Mouse (Mus musculus): Measurements from ENCODE around the gene Obp2a.

GRCm38 (mm10) chr2:25679559-25679958, 20.3 kb upstream of the Obp2a start:
- TF ChIP-seq CTCF (IDR thresholded peaks at IDR 0.05; ENCODE audit: low read depth, low read length) (no peak), POLR2A (IDR thresholded peaks at IDR 0.05; ENCODE audit: extremely low read depth, insufficient read depth, low read length) (no peak)
